Mouse (Mus musculus) brain, adult 10 weeks (tissue): ENCODE measurements around the gene Pvr. TPM values are rescaled to one million over a fixed set of nuclear protein-coding genes. Genes with fewer than 3 reads are reported as not detected.

Source experiments
- polyA plus RNA-seq: library from polyadenylated mRNA; stranded (reverse); fragments of 350-450 nt; fragmentation: Illumina TruSeq; extraction: RNeasy Lipid Tissue Mini Kit (QIAGEN cat#74804); gene quantifications from one replicate; pipeline ENCODE4 v1.2.3, GENCODE M21; 2015; ENCODE audit warnings: low read depth, low replicate concordance

The Pvr gene
- 11.7 TPM for polyA plus RNA-seq

DNA sequence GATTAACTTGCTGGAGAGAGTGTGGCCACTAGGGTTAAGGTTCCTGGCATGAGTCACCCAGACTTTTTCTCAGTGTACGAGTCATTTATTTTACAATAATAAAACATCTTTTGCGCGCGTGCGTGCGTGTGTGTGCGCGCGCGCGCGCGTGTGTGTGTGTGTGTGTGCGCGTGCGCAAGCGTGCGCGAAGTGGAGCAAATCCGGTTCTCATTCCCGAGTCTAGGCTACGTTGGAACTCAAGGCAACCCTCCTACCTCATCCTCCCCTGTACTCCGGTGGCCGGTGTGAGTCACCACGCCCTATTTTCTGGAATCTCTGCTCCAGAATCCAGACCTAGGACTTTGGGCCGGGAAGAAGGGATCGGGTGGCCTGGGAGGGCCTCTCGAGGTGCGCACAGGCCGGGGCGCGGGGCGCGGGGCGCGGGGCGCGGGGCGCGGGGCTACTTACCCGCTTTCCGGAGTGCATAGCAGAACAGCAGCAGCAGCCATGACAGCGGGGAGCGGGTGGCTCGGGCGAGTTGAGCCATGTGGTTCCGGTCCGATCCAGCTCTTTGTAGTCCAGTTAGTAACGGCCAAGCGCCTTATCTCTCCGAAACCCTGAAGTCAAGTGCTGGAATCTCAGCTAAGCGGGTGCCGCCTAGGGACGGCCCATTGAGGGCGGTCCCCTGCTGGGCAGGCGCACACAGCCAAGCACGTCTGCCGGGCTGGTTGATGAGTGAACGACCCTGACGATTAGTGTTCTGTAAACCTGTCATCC is at the start of gene Pvr:
Pvr (minus strand) TSS at position 655 of the 756 bp plus-strand sequence.

DNA sequence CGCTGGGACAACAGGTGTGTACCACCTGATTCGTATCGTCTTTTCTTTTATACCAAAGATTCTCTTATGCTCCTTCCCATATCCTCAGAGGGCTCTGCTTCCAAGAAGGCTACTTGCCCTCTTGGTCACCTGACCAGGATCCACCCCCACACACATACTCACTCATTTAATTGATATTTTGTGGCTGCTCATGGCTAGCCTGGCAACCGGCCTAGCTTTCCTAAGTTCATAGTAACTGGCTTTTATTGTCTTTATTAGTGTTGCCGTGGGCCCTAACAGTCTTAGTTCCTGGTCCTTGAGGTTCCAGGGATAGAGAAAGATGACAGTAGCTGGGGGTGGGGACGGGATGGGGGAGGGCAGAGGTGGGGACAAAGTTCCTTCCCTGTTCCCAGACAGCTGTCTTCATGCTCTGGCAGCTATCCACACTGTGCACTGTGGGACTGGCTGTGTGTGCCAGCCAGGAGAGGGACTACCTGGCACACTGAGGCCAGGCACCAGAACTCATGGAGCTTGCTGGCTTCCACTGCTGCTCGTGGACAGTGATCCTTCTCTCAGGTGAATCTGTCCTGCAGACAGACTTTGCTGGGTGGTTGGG is 44.1 kb upstream of the Pvr start, which contains the start of gene Ceacam20:
Ceacam20 (plus strand) TSS at position 428 of the 595 bp plus-strand sequence.

DNA sequence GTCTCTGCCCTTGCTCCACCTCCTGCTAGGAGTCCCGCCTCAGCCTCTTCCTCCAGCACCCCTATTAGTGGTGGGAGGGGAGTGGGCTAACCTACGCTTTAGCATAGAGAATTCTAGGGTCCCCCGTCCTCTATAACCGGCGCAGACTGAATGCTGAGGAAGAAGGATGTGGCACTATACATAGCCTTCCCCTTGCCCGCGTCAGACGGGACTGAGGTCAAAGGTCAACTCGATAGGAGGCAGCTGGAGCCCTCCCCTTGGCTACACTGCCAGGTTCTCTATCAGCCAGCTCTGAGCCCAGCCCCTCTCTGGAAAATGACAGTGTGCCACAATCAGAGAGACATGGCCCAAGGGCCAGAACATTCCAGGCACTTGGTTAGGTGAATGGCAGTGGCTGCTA is 29.6 kb upstream of the Pvr start, which contains the start of gene Igsf23:
Igsf23 (minus strand) TSS at position 168 of the 400 bp plus-strand sequence.

DNA sequence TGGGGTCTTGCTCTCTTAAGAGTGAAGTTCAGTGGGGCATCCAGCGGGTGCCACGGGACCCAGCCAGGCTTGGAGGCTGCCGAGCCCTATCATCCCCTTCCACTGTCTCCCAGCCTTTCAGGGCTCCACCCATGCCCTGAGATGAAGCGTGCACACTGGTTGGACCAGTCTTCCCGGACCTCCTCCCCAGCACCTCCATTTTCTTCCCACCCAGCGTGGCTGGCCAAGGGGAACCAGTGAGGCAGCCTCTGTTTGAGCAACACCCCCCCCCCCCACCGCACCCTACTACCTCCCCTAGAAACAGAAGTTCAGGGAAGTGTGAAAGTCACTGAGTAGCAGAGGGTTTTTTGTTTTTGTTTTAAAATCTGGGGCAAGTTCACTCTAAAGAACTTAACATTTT is 33.1 kb downstream of the Pvr start, which contains the start of gene Ceacam19:
Ceacam19 (minus strand) TSS at position 117 of the 400 bp plus-strand sequence.

DNA sequence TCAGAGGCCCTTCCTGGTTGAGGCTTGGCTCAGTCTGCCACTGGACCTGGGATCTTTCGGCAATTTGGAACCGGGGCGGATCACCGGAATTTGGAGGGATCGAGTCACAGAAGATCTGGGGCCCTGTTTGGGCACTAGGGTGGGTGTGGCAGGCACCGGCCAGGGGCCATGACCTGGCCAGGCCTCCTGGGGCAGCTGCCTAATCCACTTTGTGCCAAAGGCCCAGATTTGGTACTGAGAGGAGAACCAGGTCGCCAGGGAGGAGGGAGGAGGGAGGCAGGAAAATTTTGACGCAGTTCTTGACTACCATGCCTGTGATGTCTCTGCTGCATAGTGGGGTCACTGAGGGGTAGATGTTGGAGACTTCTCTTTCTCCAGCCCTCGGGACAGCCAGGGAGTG is 59.8 kb downstream of the Pvr start, which contains the start of gene Ceacam16:
Ceacam16 (minus strand) TSS at position 101 of the 400 bp plus-strand sequence.

Other genes starting within 250 kb of the Pvr start
- not detected for gene Apoc2, start 243.2 kb downstream of the Pvr start, polyA plus RNA-seq
- not detected for gene Gm44805, start 239.7 kb downstream of the Pvr start, polyA plus RNA-seq
- gene Apoc4, start 239.7 kb downstream of the Pvr start, polyA plus RNA-seq, result not detected
- gene Apoc1, start 228.5 kb downstream of the Pvr start, polyA plus RNA-seq, result 12.2 TPM
- gene Apoe, start 222.0 kb downstream of the Pvr start, polyA plus RNA-seq, result 3,083 TPM
- 89.9 TPM for gene Tomm40, start 205.7 kb downstream of the Pvr start, polyA plus RNA-seq
- gene Nectin2, start 170.7 kb downstream of the Pvr start, polyA plus RNA-seq, result 7.5 TPM
- 16.0 TPM for gene Bcam, start 150.1 kb downstream of the Pvr start, polyA plus RNA-seq
- gene Cblc, start 124.4 kb downstream of the Pvr start, polyA plus RNA-seq, result not detected
- 0.42 TPM for gene Bcl3, start 98.4 kb downstream of the Pvr start, polyA plus RNA-seq
- 2.8 TPM for gene Gm19345, start 69.2 kb downstream of the Pvr start, polyA plus RNA-seq
- not detected for gene Ceacam16, start 59.9 kb downstream of the Pvr start, polyA plus RNA-seq
- gene Ceacam19, start 33.2 kb downstream of the Pvr start, polyA plus RNA-seq, result not detected
- not detected for gene Igsf23, start 29.6 kb upstream of the Pvr start, polyA plus RNA-seq
- gene Ceacam20, start 44.3 kb upstream of the Pvr start, polyA plus RNA-seq, result not detected
- gene Nlrp9b, start 70.3 kb upstream of the Pvr start, polyA plus RNA-seq, result not detected
- not detected for gene Vmn1r91, start 178.5 kb upstream of the Pvr start, polyA plus RNA-seq
- not detected for gene Gm16442, start 201.4 kb upstream of the Pvr start, polyA plus RNA-seq
- gene Vmn1r93, start 217.9 kb upstream of the Pvr start, polyA plus RNA-seq, result not detected
- gene Vmn1r94, start 247.2 kb upstream of the Pvr start, polyA plus RNA-seq, result not detected